Mouse (Mus musculus): ENCODE results near the gene Gm49776.
A peak's percentile ranks its signal among the peaks of the same experiment; 100 is the strongest.

The Gm49776 gene

GRCm38 (mm10) chr16:18233919-18234670 lies 24.0 kb downstream of the Gm49776 start:
- no peak for DNase-seq

GRCm38 (mm10) chr16:18233451-18233850 lies 24.7 kb downstream of the Gm49776 start:
- no peak for DNase-seq

GRCm38 (mm10) chr16:18231451-18231850 lies 26.7 kb downstream of the Gm49776 start:
- DNase-seq, result no peak

- DNase-seq, result no peak
Observed at GRCm38 (mm10) chr16:18231047-18231446, 27.1 kb downstream of the Gm49776 start.

- no peak for DNase-seq
Observed at GRCm38 (mm10) chr16:18230617-18231016, 27.5 kb downstream of the Gm49776 start.

- DNase-seq, result peak in 1 of 2 experiments; percentile 29
Observed at GRCm38 (mm10) chr16:18229622-18230021, 28.5 kb downstream of the Gm49776 start.

GRCm38 (mm10) chr16:18228856-18229255 lies 29.3 kb downstream of the Gm49776 start:
- no peak for DNase-seq

GRCm38 (mm10) chr16:18227897-18228422 lies 30.2 kb downstream of the Gm49776 start:
- no peak for DNase-seq

GRCm38 (mm10) chr16:18227187-18227586 lies 30.9 kb downstream of the Gm49776 start:
- DNase-seq, result no peak

GRCm38 (mm10) chr16:18222188-18222587 lies 35.9 kb downstream of the Gm49776 start:
- DNase-seq, result no peak

- DNase-seq, result no peak
Observed at GRCm38 (mm10) chr16:18221543-18221898, 36.6 kb downstream of the Gm49776 start.

GRCm38 (mm10) chr16:18220856-18221542 lies 37.1 kb downstream of the Gm49776 start:
- no peak for DNase-seq

GRCm38 (mm10) chr16:18220001-18220400 lies 38.1 kb downstream of the Gm49776 start:
- DNase-seq, result no peak

- no peak for DNase-seq
Observed at GRCm38 (mm10) chr16:18218580-18218996, 39.5 kb downstream of the Gm49776 start.

GRCm38 (mm10) chr16:18217579-18217978 lies 40.5 kb downstream of the Gm49776 start, which contains the start of gene Ccdc188:
Gene Ccdc188 (plus strand): TSS chr16:18217879.
- no peak for DNase-seq

- DNase-seq, result no peak
Observed at GRCm38 (mm10) chr16:18214858-18215257, 43.3 kb downstream of the Gm49776 start.

- DNase-seq, result no peak
Observed at GRCm38 (mm10) chr16:18213689-18214088, 44.4 kb downstream of the Gm49776 start.

- peak; percentile 63 to 72 for DNase-seq
Observed at GRCm38 (mm10) chr16:18211417-18212171, 46.5 kb downstream of the Gm49776 start.

- peak; percentile 36 to 61 for DNase-seq
Observed at GRCm38 (mm10) chr16:18210701-18211416, 47.3 kb downstream of the Gm49776 start.

GRCm38 (mm10) chr16:18203430-18204091 lies 54.6 kb downstream of the Gm49776 start:
- no peak for DNase-seq

- no peak for DNase-seq
Observed at GRCm38 (mm10) chr16:18202061-18202460, 56.1 kb downstream of the Gm49776 start.

- no peak for DNase-seq
Observed at GRCm38 (mm10) chr16:18201620-18202019, 56.5 kb downstream of the Gm49776 start.
